Mouse (Mus musculus) kidney, adult 11 months (tissue): ENCODE results near the gene Appl2.
"Not testable (repeated sequence)": the region's sequence is repeated elsewhere in the genome, so short reads cannot be mapped to it uniquely, and the experiment has no call there.

Source experiments
- DNase-seq: peaks from one replicate; pipeline ENCODE4 v3.0.0; 2022

The Appl2 gene

GRCm38 (mm10) chr10:83648131-83649020 lies at the start of gene Appl2:
Gene Appl2 (minus strand): TSS chr10:83648738.
- peak; percentile 95 for DNase-seq

- DNase-seq = no peak
Measured at GRCm38 (mm10) chr10:83696226-83696625, 47.7 kb upstream of the Appl2 start.

- no peak for DNase-seq
Measured at GRCm38 (mm10) chr10:83692175-83692895, 43.8 kb upstream of the Appl2 start.

- DNase-seq = no peak
Measured at GRCm38 (mm10) chr10:83688215-83688614, 39.7 kb upstream of the Appl2 start.

GRCm38 (mm10) chr10:83681334-83681733 lies 32.8 kb upstream of the Appl2 start:
- no peak for DNase-seq

- no peak for DNase-seq
Measured at GRCm38 (mm10) chr10:83666556-83666955, 18.0 kb upstream of the Appl2 start.

- DNase-seq = no peak
Measured at GRCm38 (mm10) chr10:83661925-83662324, 13.4 kb upstream of the Appl2 start.

- DNase-seq = no peak
Measured at GRCm38 (mm10) chr10:83660605-83661004, 12.1 kb upstream of the Appl2 start.

GRCm38 (mm10) chr10:83654591-83654990 lies 6.1 kb upstream of the Appl2 start:
- no peak for DNase-seq

- not testable (repeated sequence) for DNase-seq
Measured at GRCm38 (mm10) chr10:83652205-83652866, 3.8 kb upstream of the Appl2 start.

- DNase-seq = no peak
Measured at GRCm38 (mm10) chr10:83649037-83649436, 499 bp upstream of the Appl2 start.

- no peak for DNase-seq
Measured at GRCm38 (mm10) chr10:83646351-83646885, 2.1 kb downstream of the Appl2 start.

GRCm38 (mm10) chr10:83645716-83645990 lies 2.9 kb downstream of the Appl2 start:
- no peak for DNase-seq

GRCm38 (mm10) chr10:83644865-83645715 lies 3.4 kb downstream of the Appl2 start:
- no peak for DNase-seq

GRCm38 (mm10) chr10:83644167-83644566 lies 4.4 kb downstream of the Appl2 start:
- DNase-seq = no peak

- DNase-seq = no peak
Measured at GRCm38 (mm10) chr10:83641641-83642040, 6.9 kb downstream of the Appl2 start.

GRCm38 (mm10) chr10:83639881-83640386 lies 8.6 kb downstream of the Appl2 start:
- DNase-seq = no peak

GRCm38 (mm10) chr10:83637295-83637694 lies 11.2 kb downstream of the Appl2 start:
- peak; percentile 91 for DNase-seq

GRCm38 (mm10) chr10:83636191-83636590 lies 12.3 kb downstream of the Appl2 start:
- no peak for DNase-seq

- DNase-seq = no peak
Measured at GRCm38 (mm10) chr10:83634461-83634860, 14.1 kb downstream of the Appl2 start.

- DNase-seq = no peak
Measured at GRCm38 (mm10) chr10:83632806-83633374, 15.6 kb downstream of the Appl2 start.

- no peak for DNase-seq
Measured at GRCm38 (mm10) chr10:83631775-83632174, 16.8 kb downstream of the Appl2 start.
